Mouse (Mus musculus) neural tube, embryonic 14.5 days (tissue): ENCODE measurements around the gene Lin7b. TPM values are rescaled to one million over a fixed set of nuclear protein-coding genes. Genes with fewer than 3 reads are reported as not detected.
"Not testable (repeated sequence)": the region's sequence is repeated elsewhere in the genome, so short reads cannot be mapped to it uniquely, and the experiment has no call there.

ENCODE experiments used
- ATAC-seq: fragments of 200-750 bp; cut with Nextera tagmentation; 2 replicates; pipeline ENCODE4 v1.8.0; 2017; ENCODE audit warnings: low read depth, mild to moderate bottlenecking, moderate TSS enrichment, moderate library complexity
- H3K27ac ChIP-seq: fragments of 300-500 bp; sonication (generic); 2 replicates; pipeline ENCODE4 v1.5.1; 2014; ENCODE audit warnings: low read depth, mild to moderate bottlenecking, control low read depth, low read length, moderate library complexity, mixed read lengths
- H3K27me3 ChIP-seq: fragments of 300-500 bp; sonication (generic); 2 replicates; pipeline ENCODE4 v1.6.1; 2014; ENCODE audit warnings: low read length; ENCODE audit not compliant: control insufficient read depth, insufficient read depth
- H3K36me3 ChIP-seq: fragments of 300-500 bp; sonication (generic); 2 replicates; pipeline ENCODE4 v1.6.1; 2014; ENCODE audit warnings: low read length, mixed read lengths; ENCODE audit not compliant: control insufficient read depth, insufficient read depth
- H3K4me1 ChIP-seq: fragments of 300-500 bp; sonication (generic); 2 replicates; pipeline ENCODE4 v1.6.1; 2014; ENCODE audit warnings: low read length; ENCODE audit not compliant: control insufficient read depth, insufficient read depth
- H3K4me2 ChIP-seq: fragments of 300-500 bp; sonication (generic); 2 replicates; pipeline ENCODE4 v1.6.1; 2014; ENCODE audit warnings: mild to moderate bottlenecking, low read depth, low read length, control low read depth
- H3K4me3 ChIP-seq: fragments of 300-500 bp; sonication (generic); 2 replicates; pipeline ENCODE4 v1.5.1; 2014; ENCODE audit warnings: low read depth, low read length, control low read depth, mixed read lengths
- H3K9ac ChIP-seq: fragments of 300-500 bp; sonication (generic); replicated peaks from 2 replicates; pipeline ENCODE4 v1.6.1; 2014; ENCODE audit warnings: low read depth, mild to moderate bottlenecking, control low read depth, low read length, mixed read lengths
- H3K9me3 ChIP-seq: fragments of 300-500 bp; sonication (generic); 2 replicates; pipeline ENCODE4 v1.6.1; 2016; ENCODE audit warnings: low read length; ENCODE audit not compliant: control insufficient read depth
- WGBS: fragments of 180-500 bp; shearing (Covaris S2); extraction: QIAGEN DNeasy Blood & Tissue Kit; methylation state at CpG from one replicate; pipeline ENCODE4 v1.1.7; 2014; 5-methylcytosine and 5-hydroxymethylcytosine counted together
- polyA plus RNA-seq: library from polyadenylated mRNA; unstranded; fragments of >200 nt; fragmentation: Nextera tagmentation; extraction: Ambion mirVana; gene quantifications from 2 replicates; pipeline ENCODE4 v1.2.1, GENCODE M21; 2014

Gene Lin7b
- polyA plus RNA-seq, 1 experiment from 2014 or later, result 49.4 TPM

GRCm38 (mm10) chr7:45401521-45402085, 31.2 kb upstream of the Lin7b start:
- Histone ChIP-seq H3K9ac (no peak overlapping the region), H3K4me2 (no peak overlapping the region), H3K4me3 (no peak overlapping the region), H3K27ac (no peak overlapping the region), H3K9me3 (no peaks in the 10 kb centered on the region), H3K4me1 (no peaks in the 10 kb centered on the region), H3K27me3 (peaks cover 14% of the 10 kb centered on the region), H3K36me3 (no peaks in the 10 kb centered on the region)
- ATAC-seq, result no peak
- WGBS, result 82% methylated on average over 10 of the region's 10 CpGs

- 68% methylated on average over 2 of the region's 2 CpGs for WGBS
- no peaks in the 10 kb centered on the region for H3K27me3 ChIP-seq
- H3K4me2 ChIP-seq, result no peak overlapping the region
- no peaks in the 10 kb centered on the region for H3K9me3 ChIP-seq
- no peak overlapping the region for H3K27ac ChIP-seq
- ATAC-seq, result no peak
- H3K4me3 ChIP-seq, result no peak overlapping the region
- peaks cover 21% of the 10 kb centered on the region for H3K4me1 ChIP-seq
- peaks cover 2% of the 10 kb centered on the region; the same call in 1 of the 2 replicates for H3K36me3 ChIP-seq
- H3K9ac ChIP-seq, result no peak overlapping the region
These were observed 26.4 kb upstream of the Lin7b start for GRCm38 (mm10) chr7:45396787-45397186.

GRCm38 (mm10) chr7:45396337-45396775, 26.0 kb upstream of the Lin7b start:
- H3K4me1 ChIP-seq, result peaks cover 21% of the 10 kb centered on the region
- H3K27ac ChIP-seq, H3K27me3 ChIP-seq, H3K36me3 ChIP-seq, H3K9ac ChIP-seq, H3K9me3 ChIP-seq: not testable (repeated sequence)
- WGBS, result 6% methylated on average over 3 of the region's 3 CpGs
- H3K4me2 ChIP-seq, result peak overlapping the region; percentile 53
- ATAC-seq, result 0 out of 2 replicates have a peak, but pooled peaks have one; percentile 15
- peak overlapping the region; percentile 58 for H3K4me3 ChIP-seq

GRCm38 (mm10) chr7:45395578-45396336, 25.4 kb upstream of the Lin7b start, which contains the start of gene Snrnp70:
Gene Snrnp70, minus strand, starts transcription at chr7:45395742.
- Histone ChIP-seq H3K27ac (peak within 1 kb of the TSS; percentile 91), H3K9me3 (no peaks in the 10 kb centered on the region), H3K4me1 (peaks cover 21% of the 10 kb centered on the region), H3K27me3 (no peaks in the 10 kb centered on the region), H3K4me2 (peak within 1 kb of the TSS; percentile 98), H3K4me3 (peak within 1 kb of the TSS; percentile 58), H3K36me3 (peaks cover 9% of the 10 kb centered on the region), H3K9ac (peak within 1 kb of the TSS; percentile 84)
- peak; percentile 97 for ATAC-seq
- under 1% methylated on average over 60 of the region's 60 CpGs for WGBS

GRCm38 (mm10) chr7:45395129-45395541, 24.8 kb upstream of the Lin7b start:
- peak overlapping the region; percentile 91 for H3K27ac ChIP-seq
- peak overlapping the region; percentile 98 for H3K4me2 ChIP-seq
- ATAC-seq, result peak; percentile 80
- peaks cover 21% of the 10 kb centered on the region for H3K4me1 ChIP-seq
- 0% methylated on average over 20 of the region's 20 CpGs for WGBS
- peak overlapping the region; percentile 84 for H3K9ac ChIP-seq
- no peaks in the 10 kb centered on the region for H3K27me3 ChIP-seq
- no peaks in the 10 kb centered on the region for H3K9me3 ChIP-seq
- H3K36me3 ChIP-seq, result peaks cover 13% of the 10 kb centered on the region
- peak overlapping the region; percentile 58 for H3K4me3 ChIP-seq

- no peak for ATAC-seq
- no peaks in the 10 kb centered on the region for H3K4me1 ChIP-seq
- peaks cover 75% of the 10 kb centered on the region for H3K36me3 ChIP-seq
- no peak overlapping the region for H3K4me2 ChIP-seq
- H3K9me3 ChIP-seq, result no peaks in the 10 kb centered on the region
- no peak overlapping the region for H3K9ac ChIP-seq
- no peak overlapping the region for H3K4me3 ChIP-seq
- no peak overlapping the region for H3K27ac ChIP-seq
- H3K27me3 ChIP-seq, result no peaks in the 10 kb centered on the region
- 93% methylated on average over 3 of the region's 3 CpGs for WGBS
These were observed 15.7 kb upstream of the Lin7b start for GRCm38 (mm10) chr7:45386077-45386476.

GRCm38 (mm10) chr7:45376057-45376456, 5.7 kb upstream of the Lin7b start:
- no peak for ATAC-seq
- Histone ChIP-seq H3K4me3 (no peak overlapping the region), H3K36me3 (peaks cover 66% of the 10 kb centered on the region), H3K4me2 (no peak overlapping the region), H3K9me3 (no peaks in the 10 kb centered on the region), H3K27ac (no peak overlapping the region), H3K4me1 (no peaks in the 10 kb centered on the region), H3K27me3 (no peaks in the 10 kb centered on the region), H3K9ac (no peak overlapping the region)
- 82% methylated on average over 1 of the region's 1 CpGs for WGBS

GRCm38 (mm10) chr7:45374620-45375019, 4.2 kb upstream of the Lin7b start:
- H3K4me2 ChIP-seq, result no peak overlapping the region
- H3K27me3 ChIP-seq, result no peaks in the 10 kb centered on the region
- H3K27ac ChIP-seq, result no peak overlapping the region
- 95% methylated on average over 8 of the region's 8 CpGs for WGBS
- H3K4me3 ChIP-seq, result no peak overlapping the region
- no peak overlapping the region for H3K9ac ChIP-seq
- no peak for ATAC-seq
- peaks cover 10% of the 10 kb centered on the region; the same call in 1 of the 2 replicates for H3K4me1 ChIP-seq
- H3K9me3 ChIP-seq, result no peaks in the 10 kb centered on the region
- H3K36me3 ChIP-seq, result peaks cover 52% of the 10 kb centered on the region

- ATAC-seq, result no peak
- Histone ChIP-seq H3K9me3 (no peaks in the 10 kb centered on the region), H3K36me3 (peaks cover 31% of the 10 kb centered on the region), H3K4me3 (no peak overlapping the region), H3K4me2 (no peak overlapping the region), H3K27ac (no peak overlapping the region), H3K9ac (no peak overlapping the region), H3K4me1 (peaks cover 19% of the 10 kb centered on the region), H3K27me3 (peaks cover 5% of the 10 kb centered on the region)
- WGBS, result 91% methylated on average over 5 of the region's 5 CpGs
These were observed 2.0 kb upstream of the Lin7b start for GRCm38 (mm10) chr7:45372371-45372770.
